Mouse (Mus musculus) embryonic stem cell, embryonic (primary cell): ENCODE measurements around the gene Elfn1.

Source experiments
- CTCF ChIA-PET, 4 experiments: fragments of 300-600 bp in 2 of 4; fragments of 350-600 bp in 2 of 4; sonication (Branson Sonifier 250); formaldehyde crosslinking; loops; one replicate each; lab custom pipeline; 2022; ENCODE audit warnings: inconsistent platforms in 2 of 4; lab: Charles Lee
- POLR2A ChIA-PET, 4 experiments: fragments of 300-600 bp in 2 of 4; fragments of 350-600 bp in 2 of 4; sonication (Branson Sonifier 250); formaldehyde crosslinking; loops; one replicate each; lab custom pipeline; 2022; ENCODE audit warnings: antibody characterized with exemption in 4 of 4, inconsistent platforms in 1 of 4; lab: Charles Lee

The Elfn1 gene

GRCm38 (mm10) chr5:139907714-139908242 lies at the start of gene Elfn1:
Gene Elfn1 (plus strand): TSS chr5:139907943.
- CTCF ChIA-PET, result interaction anchor here (0.5 to 2.6 kb wide), 24 partner anchors 9 to 1617 kb away, joined by 3 to 14 read pairs (median 3); no protein-coding TSS in a partner anchor
- POLR2A ChIA-PET, result interaction anchor here in 2 of 4 experiments (1.0 to 2.0 kb wide), 6 partner anchors 8 to 511 kb away, joined by 3 to 6 read pairs (median 3); partner anchors contain the start of gene Eif3b (in 1 of the 2)

- CTCF ChIA-PET, result interaction anchor here in 3 of 4 experiments (0.5 to 1.4 kb wide), 3 partner anchors 11 to 71 kb away, joined by 3 to 4 read pairs (median 3); no protein-coding TSS in a partner anchor
- POLR2A ChIA-PET, result interaction anchor here in 2 of 4 experiments (0.7 to 0.9 kb wide), 2 partner anchors 71 to 469 kb away, joined by 3 to 5 read pairs; no protein-coding TSS in a partner anchor
Measured at GRCm38 (mm10) chr5:139860328-139861104, 47.2 kb upstream of the Elfn1 start.

GRCm38 (mm10) chr5:139862759-139863158 lies 45.0 kb upstream of the Elfn1 start:
- POLR2A ChIA-PET, result no interaction called here
- CTCF ChIA-PET, result interaction anchor here in 1 of 4 experiments (1.1 kb wide), 1 partner anchor 71 kb away, joined by 3 read pairs; no protein-coding TSS in a partner anchor

GRCm38 (mm10) chr5:139870886-139871285 lies 36.9 kb upstream of the Elfn1 start:
- ChIA-PET CTCF (interaction anchor here (0.5 to 1.2 kb wide), 9 partner anchors 9 to 879 kb away, joined by 3 to 8 read pairs (median 5); no protein-coding TSS in a partner anchor), POLR2A (interaction anchor here in 2 of 4 experiments (0.7 to 1.2 kb wide), 4 partner anchors 19 to 192 kb away, joined by 3 to 9 read pairs (median 3); no protein-coding TSS in a partner anchor)

- POLR2A ChIA-PET, result no interaction called here
Measured at GRCm38 (mm10) chr5:139871526-139871925, 36.2 kb upstream of the Elfn1 start.

GRCm38 (mm10) chr5:139877563-139877962 lies 30.2 kb upstream of the Elfn1 start:
- ChIA-PET CTCF (no interaction called here), POLR2A (interaction anchor here in 1 of 4 experiments (0.6 to 1.2 kb wide), 3 partner anchors 18 to 53 kb away, joined by 3 to 5 read pairs (median 4); no protein-coding TSS in a partner anchor)

More at GRCm38 (mm10) chr5:139871526-139871925, 36.2 kb upstream of the Elfn1 start:
- CTCF ChIA-PET, result interaction anchor here in 1 of 4 experiments (0.6 to 1.2 kb wide), 3 partner anchors 21 to 85 kb away, joined by 3 read pairs; no protein-coding TSS in a partner anchor

- CTCF ChIA-PET, result no interaction called here
- POLR2A ChIA-PET, result interaction anchor here in 1 of 4 experiments (0.6 kb wide), 1 partner anchor 13 kb away, joined by 6 read pairs; no protein-coding TSS in a partner anchor
Measured at GRCm38 (mm10) chr5:139879694-139880093, 28.0 kb upstream of the Elfn1 start.

- ChIA-PET POLR2A (interaction anchor here in 1 of 4 experiments (1.8 kb wide), 1 partner anchor 11 kb away, joined by 6 read pairs; no protein-coding TSS in a partner anchor), CTCF (interaction anchor here in 3 of 4 experiments (0.6 to 0.9 kb wide), 3 partner anchors 52 to 127 kb away, joined by 3 to 8 read pairs (median 7); no protein-coding TSS in a partner anchor)
Measured at GRCm38 (mm10) chr5:139881161-139881560, 26.6 kb upstream of the Elfn1 start.

GRCm38 (mm10) chr5:139888624-139889023 lies 19.1 kb upstream of the Elfn1 start:
- CTCF ChIA-PET, result interaction anchor here in 1 of 4 experiments (0.5 kb wide), 1 partner anchor 49 kb away, joined by 3 read pairs; no protein-coding TSS in a partner anchor
- POLR2A ChIA-PET, result interaction anchor here in 1 of 4 experiments (1.3 kb wide), 1 partner anchor 13 kb away, joined by 5 read pairs; no protein-coding TSS in a partner anchor

- POLR2A ChIA-PET, result interaction anchor here in 2 of 4 experiments (0.9 to 1.3 kb wide), 2 partner anchors 14 to 19 kb away, joined by 3 to 5 read pairs; no protein-coding TSS in a partner anchor
- CTCF ChIA-PET, result interaction anchor here in 2 of 4 experiments (0.7 to 1.0 kb wide), 2 partner anchors 14 to 23 kb away, joined by 3 read pairs; no protein-coding TSS in a partner anchor
Measured at GRCm38 (mm10) chr5:139889370-139889769, 18.4 kb upstream of the Elfn1 start.

GRCm38 (mm10) chr5:139892326-139892994 lies 15.3 kb upstream of the Elfn1 start:
- ChIA-PET POLR2A (interaction anchor here in 2 of 4 experiments (0.6 to 1.8 kb wide), 7 partner anchors 11 to 1241 kb away, joined by 3 to 6 read pairs (median 4); no protein-coding TSS in a partner anchor), CTCF (interaction anchor here in 3 of 4 experiments (0.5 to 1.0 kb wide), 7 partner anchors 21 to 858 kb away, joined by 3 to 7 read pairs (median 4); no protein-coding TSS in a partner anchor)

GRCm38 (mm10) chr5:139892995-139893345 lies 14.8 kb upstream of the Elfn1 start:
- ChIA-PET CTCF (interaction anchor here in 2 of 4 experiments (0.5 to 1.1 kb wide), 5 partner anchors 22 to 858 kb away, joined by 3 to 7 read pairs (median 3); no protein-coding TSS in a partner anchor), POLR2A (interaction anchor here in 3 of 4 experiments (0.6 to 1.8 kb wide), 7 partner anchors 9 to 1242 kb away, joined by 3 to 6 read pairs (median 3); no protein-coding TSS in a partner anchor)

GRCm38 (mm10) chr5:139894025-139894508 lies 13.7 kb upstream of the Elfn1 start:
- POLR2A ChIA-PET, result interaction anchor here in 1 of 4 experiments (0.6 kb wide), 1 partner anchor 23 kb away, joined by 3 read pairs; no protein-coding TSS in a partner anchor
- CTCF ChIA-PET, result interaction anchor here in 2 of 4 experiments (0.7 to 1.1 kb wide), 2 partner anchors 14 to 39 kb away, joined by 3 to 4 read pairs; partner anchors contain the start of gene Elfn1 (in 1 of the 2)

- POLR2A ChIA-PET, result no interaction called here
- CTCF ChIA-PET, result interaction anchor here in 1 of 4 experiments (0.8 kb wide), 1 partner anchor 8 kb away, joined by 4 read pairs; the partner anchor contains the start of gene Elfn1
Measured at GRCm38 (mm10) chr5:139899044-139899443, 8.7 kb upstream of the Elfn1 start.

GRCm38 (mm10) chr5:139905121-139905520 lies 2.6 kb upstream of the Elfn1 start:
- ChIA-PET CTCF (interaction anchor here in 1 of 4 experiments (0.5 kb wide), 1 partner anchor 253 kb away, joined by 3 read pairs; no protein-coding TSS in a partner anchor), POLR2A (interaction anchor here in 1 of 4 experiments (1.5 kb wide), 1 partner anchor 10 kb away, joined by 3 read pairs; no protein-coding TSS in a partner anchor)

GRCm38 (mm10) chr5:139906507-139906906 lies 1.2 kb upstream of the Elfn1 start:
- ChIA-PET CTCF (interaction anchor here (0.7 to 2.6 kb wide), 10 partner anchors 18 to 66 kb away, joined by 3 to 14 read pairs (median 4); no protein-coding TSS in a partner anchor), POLR2A (interaction anchor here in 2 of 4 experiments (1.0 to 2.0 kb wide), 7 partner anchors 9 to 512 kb away, joined by 3 to 6 read pairs (median 3); partner anchors contain the start of gene Eif3b (in 1 of the 2))
